Mouse (Mus musculus) lung, adult 2 months (tissue): ENCODE measurements at regions not wholly inside any gene's neighbourhood (a gene's known extent, or its start where the extent isn't known, plus 50 kb on each side); places are given as distances from the start of the nearest gene placed in this dataset.

Experiments
- CTCF ChIP-seq: fragments of 200-500 bp; IDR thresholded peaks from 2 replicates; pipeline ENCODE4 v1.5.1; 2011; ENCODE audit warnings: mild to moderate bottlenecking, low read length, control low read depth; ENCODE audit not compliant: insufficient read depth
- POLR2A ChIP-seq: fragments of 200-500 bp; IDR thresholded peaks from 2 replicates; pipeline ENCODE4 v1.6.1; 2011; ENCODE audit warnings: low read depth, mild to moderate bottlenecking, control low read depth, low read length, borderline replicate concordance; ENCODE audit errors: extremely low read depth

- TF ChIP-seq CTCF (no peak), POLR2A (no peak)
Measured at GRCm38 (mm10) chr8:31746855-31747254, 1681.7 kb upstream of the 5930422O12Rik start.
